Mouse (Mus musculus): ENCODE results near the gene Atg9a.

GRCm38 (mm10) chr1:75231664-75232152 lies 39.7 kb upstream of the Atg9a start, which contains the start of gene A630095N17Rik:
- TF ChIP-seq ZC3H11A (IDR thresholded peaks at IDR 0.05; ENCODE audit: borderline replicate concordance, low read depth, low read length) (no peak), MAFK (IDR thresholded peaks at IDR 0.05; ENCODE audit: insufficient read depth, low read depth, low read length) (no peak), HCFC1 (IDR thresholded peaks at IDR 0.05; ENCODE audit: borderline replicate concordance, insufficient read depth, low read length) (no peak)

Data from ES-E14 (cell line).